Mouse (Mus musculus) thymus, adult 2 months (tissue): ENCODE results near the gene Prdm16. TPM values are rescaled to one million over a fixed set of nuclear protein-coding genes. Genes with fewer than 3 reads are reported as not detected.

Experiments used
- DNase-seq: peaks from one replicate; pipeline ENCODE4 v3.0.0; 2021
- H3K27ac ChIP-seq: fragments of 200-500 bp; 2 replicates; pipeline ENCODE4 v1.5.1; 2012; ENCODE audit warnings: low read length, control low read depth; ENCODE audit not compliant: control insufficient read depth, insufficient read depth
- H3K27me3 ChIP-seq: fragments of 200-500 bp; 2 replicates; pipeline ENCODE4 v1.6.1; 2012; ENCODE audit warnings: mild to moderate bottlenecking, low read length, moderate library complexity, mixed read lengths; ENCODE audit not compliant: control insufficient read depth, insufficient read depth
- H3K36me3 ChIP-seq: fragments of 200-500 bp; 2 replicates; pipeline ENCODE4 v1.6.1; 2012; ENCODE audit warnings: mild to moderate bottlenecking, low read length, moderate library complexity; ENCODE audit not compliant: control insufficient read depth, insufficient read depth
- H3K4me1 ChIP-seq: fragments of 200-500 bp; replicated peaks from 2 replicates; pipeline ENCODE4 v1.6.1; 2012; ENCODE audit warnings: low read length; ENCODE audit not compliant: control insufficient read depth, insufficient read depth
- H3K4me3 ChIP-seq: fragments of 200-500 bp; 2 replicates; pipeline ENCODE4 v1.5.1; 2012; ENCODE audit warnings: mild to moderate bottlenecking, low read length, control low read depth, moderate library complexity; ENCODE audit not compliant: control insufficient read depth, insufficient read depth
- CTCF ChIP-seq: fragments of 200-500 bp; IDR thresholded peaks from 2 replicates; pipeline ENCODE4 v1.5.1; 2012; ENCODE audit warnings: mild to moderate bottlenecking, control low read depth, low read length, moderate library complexity, borderline replicate concordance; ENCODE audit not compliant: control insufficient read depth, poor library complexity, insufficient read depth; ENCODE audit errors: extremely low read depth
- POLR2A ChIP-seq: fragments of 200-500 bp; IDR thresholded peaks from 2 replicates; pipeline ENCODE4 v1.6.1; 2012; ENCODE audit warnings: mild to moderate bottlenecking, low read length, control low read depth, moderate library complexity; ENCODE audit not compliant: control insufficient read depth, poor library complexity, insufficient read depth; ENCODE audit errors: extremely low read depth
- WGBS: fragments of 180-500 bp; shearing (Covaris S2); methylation state at CpG from one replicate; pipeline ENCODE4 v1.1.7; 2018; 5-methylcytosine and 5-hydroxymethylcytosine counted together
- polyA plus RNA-seq: library from polyadenylated mRNA; depleted of rRNA; stranded (reverse); fragments of >200 nt; gene quantifications from 2 replicates; pipeline ENCODE4 v1.2.3, GENCODE M21; 2012

Prdm16 gene
- polyA plus RNA-seq, 1 experiment: 4.5 TPM

DNA sequence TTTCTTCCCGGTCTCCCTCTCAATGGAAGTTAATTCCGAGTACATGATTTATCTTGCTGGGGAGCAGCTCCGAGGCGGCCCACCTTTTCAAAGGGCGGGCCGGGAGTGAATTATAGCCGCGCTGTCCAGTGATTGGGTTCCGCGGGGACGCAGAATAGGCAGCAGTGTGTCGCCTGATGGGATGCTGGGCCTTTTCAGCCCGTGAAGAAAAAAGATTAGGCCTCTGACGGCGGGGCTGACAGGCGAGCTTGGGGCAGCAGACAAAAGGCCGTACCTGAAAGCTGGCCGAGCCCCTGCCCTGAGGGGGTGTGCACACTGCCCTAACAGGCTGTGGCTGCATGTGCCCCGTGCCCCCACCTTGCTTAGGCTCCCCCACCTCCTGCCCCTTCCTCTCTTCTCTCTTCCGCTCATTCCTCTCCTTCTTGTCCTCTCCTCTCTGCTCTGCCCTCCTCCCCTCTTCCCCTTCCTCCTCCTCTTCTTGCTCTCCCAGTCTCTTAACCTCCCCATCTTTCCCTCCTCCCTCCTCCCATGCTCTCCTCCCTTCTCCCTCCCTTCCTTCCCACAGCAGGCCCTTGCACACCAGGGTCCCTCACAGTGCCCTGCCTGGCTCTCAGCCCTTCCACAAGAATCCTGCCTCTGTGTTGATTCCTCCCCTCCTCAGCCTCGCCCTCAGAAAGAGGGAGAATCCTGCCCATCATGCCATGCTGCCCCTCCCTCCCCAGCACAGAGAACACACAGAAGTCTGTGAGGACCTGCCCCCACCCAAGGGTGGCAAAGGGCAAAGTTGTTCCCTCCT, 41.7 kb downstream of the Prdm16 start:
- TF ChIP-seq CTCF (no peak), POLR2A (no peak)
- no peaks in the 10 kb centered on the region for H3K4me1 ChIP-seq
- no peaks in the 10 kb centered on the region for H3K36me3 ChIP-seq
- DNase-seq: no peak
- H3K4me3 ChIP-seq: no peak overlapping the region
- H3K27ac ChIP-seq: no peak overlapping the region
- 92% methylated on average over 21 of the region's 21 CpGs for WGBS
- no peaks in the 10 kb centered on the region for H3K27me3 ChIP-seq

DNA sequence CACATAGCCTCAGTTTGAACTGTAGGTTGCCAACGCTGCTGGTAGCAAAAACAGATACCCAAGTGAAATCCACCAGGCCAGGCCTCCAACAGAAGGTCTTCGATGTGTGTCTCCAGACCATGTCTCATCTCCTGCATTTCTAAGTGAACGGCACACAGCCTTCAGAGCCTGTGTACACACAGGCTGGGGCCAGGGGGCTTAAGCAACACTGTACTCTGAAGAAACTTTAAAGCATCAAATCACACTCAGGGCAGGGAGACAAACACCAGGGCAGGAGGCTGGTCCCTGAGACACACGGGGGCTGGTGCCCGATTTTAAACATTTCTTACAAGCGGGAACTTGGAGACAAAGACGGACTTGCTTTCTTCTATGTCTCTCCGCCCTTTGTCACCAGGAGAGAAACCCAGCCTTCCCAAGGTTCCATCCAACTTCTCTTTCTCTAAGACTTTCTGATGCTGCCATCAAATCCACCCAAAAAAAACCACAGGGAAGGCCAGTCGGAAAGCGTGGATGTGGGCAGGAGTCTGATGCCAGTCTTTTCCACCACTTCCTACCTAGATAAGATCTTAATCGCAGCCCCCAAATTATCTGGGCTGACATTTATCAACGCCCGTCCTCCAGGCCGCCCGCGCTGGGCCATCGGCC, 42.4 kb downstream of the Prdm16 start:
- Histone ChIP-seq H3K36me3 (no peaks in the 10 kb centered on the region), H3K27ac (no peak overlapping the region), H3K4me1 (no peaks in the 10 kb centered on the region), H3K4me3 (no peak overlapping the region), H3K27me3 (no peaks in the 10 kb centered on the region)
- DNase-seq: no peak
- 92% methylated on average over 17 of the region's 17 CpGs for WGBS
- TF ChIP-seq POLR2A: no peak
- TF ChIP-seq CTCF: no peak

DNA sequence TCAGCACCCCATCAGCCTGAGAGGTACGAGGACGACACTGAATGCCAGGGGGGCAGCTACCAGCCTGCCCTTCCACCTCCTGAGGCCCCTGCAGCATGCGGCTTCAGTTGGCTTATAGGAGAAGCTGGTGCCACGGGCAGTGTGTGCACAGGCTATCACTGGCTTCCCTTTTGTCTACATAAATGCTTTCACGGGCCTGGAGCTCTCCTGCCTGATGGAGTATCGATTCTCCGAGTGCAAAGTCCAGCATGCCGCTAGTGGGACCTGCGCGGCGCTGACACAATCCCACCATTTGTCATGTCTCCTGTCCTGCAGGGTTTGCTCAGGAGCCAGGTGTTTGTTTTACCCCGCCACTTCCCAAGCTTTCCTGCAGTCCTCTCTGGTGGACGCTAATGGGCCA, 44.1 kb downstream of the Prdm16 start:
- no peaks in the 10 kb centered on the region for H3K4me1 ChIP-seq
- H3K4me3 ChIP-seq: no peak overlapping the region
- H3K27me3 ChIP-seq: no peaks in the 10 kb centered on the region
- WGBS: 90% methylated on average over 13 of the region's 13 CpGs
- no peak overlapping the region for H3K27ac ChIP-seq
- TF ChIP-seq POLR2A (no peak), CTCF (no peak)
- no peak for DNase-seq
- no peaks in the 10 kb centered on the region for H3K36me3 ChIP-seq

DNA sequence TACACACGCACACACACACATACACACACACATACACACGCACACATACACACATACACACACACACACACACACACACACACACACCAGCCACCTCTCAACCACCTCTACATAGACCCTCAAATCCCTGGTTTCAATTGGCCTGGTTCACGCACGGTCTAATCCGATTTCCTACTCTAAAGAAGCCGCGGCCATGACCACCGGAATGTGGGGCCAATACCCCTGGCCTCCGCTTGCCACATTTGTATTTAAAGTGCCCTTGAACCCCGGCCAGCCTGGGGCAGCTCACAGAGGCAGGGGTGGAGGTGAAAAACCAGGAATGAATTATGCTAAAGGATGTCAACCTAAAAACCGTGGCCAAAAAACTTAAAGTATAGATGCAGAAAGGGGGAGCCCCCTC, 45.8 kb downstream of the Prdm16 start:
- Histone ChIP-seq H3K4me1 (no peaks in the 10 kb centered on the region), H3K27ac (no peak overlapping the region), H3K4me3 (no peak overlapping the region), H3K27me3 (no peaks in the 10 kb centered on the region), H3K36me3 (no peaks in the 10 kb centered on the region)
- no peak for TF ChIP-seq CTCF
- WGBS: 93% methylated on average over 11 of the region's 11 CpGs
- DNase-seq: no peak

DNA sequence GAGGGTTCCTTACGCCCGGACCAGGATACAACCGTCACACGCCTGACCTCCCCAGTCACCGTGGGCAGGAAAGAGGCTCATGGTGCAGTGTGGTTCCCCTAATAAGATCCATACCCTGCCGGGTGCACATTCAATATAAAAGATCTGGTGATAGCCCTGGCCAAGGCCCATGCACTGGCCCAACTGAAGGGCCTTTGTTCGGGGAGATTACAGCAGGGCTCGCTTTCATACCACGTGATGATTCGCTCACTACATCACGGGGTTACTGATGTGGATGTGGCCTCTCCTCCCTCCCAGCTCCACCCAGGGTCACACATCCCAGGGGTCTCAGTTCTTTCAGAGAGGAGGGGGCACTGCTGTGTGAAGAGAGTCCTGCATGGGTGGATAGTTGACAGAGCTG, 50.3 kb downstream of the Prdm16 start:
- no peaks in the 10 kb centered on the region for H3K36me3 ChIP-seq
- WGBS: 90% methylated on average over 11 of the region's 11 CpGs
- H3K4me3 ChIP-seq: no peak overlapping the region
- no peaks in the 10 kb centered on the region for H3K27me3 ChIP-seq
- TF ChIP-seq CTCF: no peak
- TF ChIP-seq POLR2A: no peak
- H3K27ac ChIP-seq: no peak overlapping the region
- DNase-seq: no peak
- H3K4me1 ChIP-seq: no peaks in the 10 kb centered on the region

DNA sequence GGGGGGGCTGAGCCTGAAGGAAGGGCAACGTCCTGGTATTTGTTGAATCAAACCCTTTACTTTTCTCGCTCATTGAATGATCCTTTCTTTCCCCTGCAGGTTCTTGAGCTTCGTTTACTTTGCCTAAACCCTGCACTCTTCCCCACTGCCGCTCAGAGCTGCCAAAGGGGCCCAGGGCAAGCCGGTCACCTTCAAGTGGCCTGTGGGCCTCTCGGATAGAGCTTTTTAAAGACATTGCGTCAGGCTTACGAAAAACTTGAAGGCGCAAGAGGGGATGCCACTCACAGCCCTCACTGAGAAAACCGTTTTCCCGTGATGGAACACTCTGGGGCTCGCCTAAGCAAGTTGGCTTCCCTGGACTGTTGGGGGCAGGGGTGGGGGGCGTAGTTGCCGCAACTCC, 50.9 kb downstream of the Prdm16 start:
- TF ChIP-seq CTCF: no peak
- no peak for TF ChIP-seq POLR2A
- DNase-seq: no peak
- no peaks in the 10 kb centered on the region for H3K4me1 ChIP-seq
- no peak overlapping the region for H3K27ac ChIP-seq
- H3K27me3 ChIP-seq: no peaks in the 10 kb centered on the region
- 91% methylated on average over 14 of the region's 14 CpGs for WGBS
- H3K36me3 ChIP-seq: no peaks in the 10 kb centered on the region
- no peak overlapping the region for H3K4me3 ChIP-seq
